Mouse (Mus musculus) liver, embryonic 14.5 days (tissue): ENCODE measurements around the gene Tmprss5.

Experiments used
- CTCF ChIP-seq: IDR thresholded peaks from 2 replicates; pipeline ENCODE4 v1.5.1; 2016; ENCODE audit warnings: antibody characterized with exemption, low read depth, control low read depth
- EP300 ChIP-seq: IDR thresholded peaks from 2 replicates; pipeline ENCODE4 v1.6.1; 2016; ENCODE audit warnings: antibody characterized with exemption, low read depth

DNA sequence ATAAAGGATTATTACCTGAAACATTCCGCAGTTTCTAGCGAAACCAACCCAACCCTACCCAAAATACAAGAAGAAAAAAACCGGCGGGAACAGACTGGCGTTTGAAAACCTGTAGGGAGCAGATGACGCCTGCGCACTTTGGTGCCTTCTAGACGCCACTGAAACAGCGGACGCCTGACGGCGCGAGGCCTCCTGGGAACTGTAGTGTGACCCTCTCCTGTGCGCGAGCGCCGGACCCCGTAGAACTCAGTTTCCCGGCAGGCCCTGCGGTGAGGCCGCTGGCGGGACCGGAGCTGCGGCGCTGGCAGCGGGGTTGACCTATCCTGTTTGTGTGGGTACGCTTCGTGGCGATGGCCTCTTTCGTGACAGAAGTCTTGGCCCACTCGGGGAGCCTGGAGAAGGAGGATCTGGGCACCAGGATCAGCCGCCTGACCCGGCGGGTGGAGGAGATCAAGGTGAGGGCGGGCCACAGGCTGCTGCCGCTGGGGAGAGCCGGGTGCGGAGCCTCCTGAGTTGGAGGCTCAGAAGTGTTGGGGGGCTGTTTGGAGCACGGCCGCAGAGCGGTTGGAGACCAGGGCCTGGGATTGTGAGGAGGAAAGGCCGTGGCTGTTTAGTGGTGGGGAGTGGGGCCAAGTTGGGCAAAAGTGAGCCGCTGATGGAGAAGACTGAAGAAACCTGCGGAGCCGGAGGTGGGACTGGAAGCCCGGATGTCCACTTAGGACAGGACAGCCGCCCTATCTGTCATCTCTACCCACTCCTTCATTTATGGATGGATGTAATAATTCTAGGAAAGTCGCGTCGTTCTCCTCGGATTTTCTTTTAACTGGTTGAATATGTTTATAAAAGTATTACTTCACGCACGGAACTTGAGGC lies 25.5 kb upstream of the Tmprss5 start, which contains the start of gene Zw10:
- TF ChIP-seq EP300 (no peak), CTCF (no peak)
